ENCODE assay signal across 19 mouse cellular contexts in genomic region chr12:54576821-54577220, GRCm38 (mm10).
DNase-seq lines count a peak whose midpoint lies in the region; ATAC-seq and TF ChIP-seq lines count a peak whose summit lies in the region.
"Had no signal": no experiment of that assay in that cellular context is flagged by ENCODE, and none has a peak within 500 bp of the region (broad histone marks: within the 10 kb centered on the region; RNA-seq: fewer than 3 reads in every experiment).

No protein-coding gene starts in this region.

- H3K4me1 ChIP-seq in kidney, adult 2 months (ENCODE audit: control insufficient read depth, insufficient read depth, low read length) = no peaks in the 10 kb centered on the region
- no peaks in the 10 kb centered on the region; the same call in 1 of the 2 replicates for H3K4me1 ChIP-seq in kidney, embryonic 14.5 days (ENCODE audit: control insufficient read depth, insufficient read depth, low read length)
- H3K4me1 ChIP-seq: embryonic facial prominence, embryonic 15.5 days; forebrain, embryonic 12.5 days; hindbrain, embryonic 13.5 days; lung, embryonic 15.5 days; midbrain, embryonic 13.5 days; neural tube, embryonic 15.5 days had no signal

- peak; percentile 13 for DNase-seq in kidney, adult 2 months
- peak; percentile 58 for DNase-seq in 416B (ENCODE audit: low read depth)
- no peak for DNase-seq in Patski (ENCODE audit: low read depth, low spot score)
- peak; percentile 16 for DNase-seq in embryo, embryonic 11 days
- no peak for DNase-seq in thymus, postnatal 0 days (ENCODE audit: low spot score)
- no peak for DNase-seq in left cerebral cortex, adult 18-20 months (ENCODE audit: low spot score in 2 of 2)
- DNase-seq: cerebellum, adult 2 months; heart, postnatal 14 days; layer of hippocampus, postnatal 36 days; left cerebral cortex, postnatal 4 days; right cerebral cortex, postnatal 4 days had no signal

- H3K9ac ChIP-seq in kidney, embryonic 14.5 days (ENCODE audit: low read depth, low read length) = no peak overlapping the region
- H3K9ac ChIP-seq: embryonic facial prominence, embryonic 15.5 days; forebrain, embryonic 12.5 days; hindbrain, embryonic 13.5 days; lung, embryonic 15.5 days; midbrain, embryonic 13.5 days; neural tube, embryonic 15.5 days had no signal

- no peak overlapping the region for H3K27ac ChIP-seq in kidney, adult 2 months (ENCODE audit: insufficient read depth, low read depth, low read length)
- no peak overlapping the region for H3K27ac ChIP-seq in kidney, embryonic 14.5 days (ENCODE audit: low read depth, low read length)
- H3K27ac ChIP-seq: embryonic facial prominence, embryonic 15.5 days; forebrain, embryonic 12.5 days; hindbrain, embryonic 13.5 days; lung, embryonic 15.5 days; midbrain, embryonic 13.5 days; neural tube, embryonic 15.5 days had no signal

- POLR2A ChIA-PET in Patski (lab: Charles Lee) = no interaction called here

- CTCF ChIA-PET in Patski (lab: Charles Lee) = no interaction called here

- in situ Hi-C loops in Patski (cut with MboI; ENCODE audit: low pct_unique_long_range_greater_than_20kb) = loop anchor here (10.0 kb wide), 1 partner anchor 98 kb away; no protein-coding TSS in a partner anchor

- ATAC-seq in kidney, embryonic 14.5 days (ENCODE audit: low FRiP score, low TSS enrichment) = no peak
- ATAC-seq in Patski = no peak
- ATAC-seq: midbrain, embryonic 13.5 days had no signal

- no peak for TF ChIP-seq POLR2A in kidney, adult 2 months (IDR thresholded peaks at IDR 0.05; ENCODE audit: low read depth, low read length)

- H3K9me3 ChIP-seq in kidney, embryonic 14.5 days (ENCODE audit: control insufficient read depth, low read length) = no peaks in the 10 kb centered on the region
- H3K9me3 ChIP-seq: embryonic facial prominence, embryonic 15.5 days; forebrain, embryonic 12.5 days; lung, embryonic 15.5 days; midbrain, embryonic 13.5 days; neural tube, embryonic 15.5 days had no signal

- no peaks in the 10 kb centered on the region for H3K36me3 ChIP-seq in kidney, adult 2 months (ENCODE audit: control insufficient read depth, insufficient read depth, low read length)
- H3K36me3 ChIP-seq in kidney, embryonic 14.5 days (ENCODE audit: control insufficient read depth, insufficient read depth, low read length) = no peaks in the 10 kb centered on the region
- H3K36me3 ChIP-seq: embryonic facial prominence, embryonic 15.5 days; forebrain, embryonic 12.5 days; hindbrain, embryonic 13.5 days; lung, embryonic 15.5 days; midbrain, embryonic 13.5 days; neural tube, embryonic 15.5 days had no signal

- no peak overlapping the region for H3K4me2 ChIP-seq in kidney, embryonic 14.5 days (replicated peaks; ENCODE audit: low read depth, low read length)
- H3K4me2 ChIP-seq: embryonic facial prominence, embryonic 15.5 days; forebrain, embryonic 12.5 days; heart, embryonic 11.5 days; hindbrain, embryonic 13.5 days; lung, embryonic 15.5 days; midbrain, embryonic 13.5 days; neural tube, embryonic 15.5 days had no signal

- no peak for TF ChIP-seq CTCF in kidney, adult 2 months (conservative IDR thresholded peaks at IDR 0.05; ENCODE audit: insufficient read depth, insufficient read length, low read depth, low read length)
- peak; percentile 38 for TF ChIP-seq CTCF in Patski (IDR thresholded peaks at IDR 0.05)

- WGBS in kidney, adult 2 months = 45% methylated on average over 3 of the region's 3 CpGs
- 43% methylated on average over 3 of the region's 3 CpGs for WGBS in kidney, embryonic 14.5 days

- no peaks in the 10 kb centered on the region for H3K27me3 ChIP-seq in kidney, adult 2 months (replicated peaks; ENCODE audit: control insufficient read depth, insufficient read depth, low read length)
- H3K27me3 ChIP-seq in kidney, embryonic 14.5 days (ENCODE audit: control insufficient read depth, insufficient read depth, low read length) = no peaks in the 10 kb centered on the region
- H3K27me3 ChIP-seq in Patski = no peaks in the 10 kb centered on the region
- H3K27me3 ChIP-seq: embryonic facial prominence, embryonic 15.5 days; forebrain, embryonic 12.5 days; hindbrain, embryonic 13.5 days; lung, embryonic 15.5 days; midbrain, embryonic 13.5 days; neural tube, embryonic 15.5 days had no signal

- no peak overlapping the region for H3K4me3 ChIP-seq in kidney, adult 2 months (ENCODE audit: insufficient read depth, low read depth, low read length)
- no peak overlapping the region for H3K4me3 ChIP-seq in kidney, embryonic 14.5 days (ENCODE audit: low read length)
- H3K4me3 ChIP-seq: embryonic facial prominence, embryonic 15.5 days; forebrain, embryonic 12.5 days; hindbrain, embryonic 13.5 days; lung, embryonic 15.5 days; midbrain, embryonic 13.5 days; neural tube, embryonic 15.5 days had no signal

Comparison
In these comparisons a context has a peak if more than half of its experiments do, and no peak if none do; other contexts are left out.
1. DNase-seq: peak in kidney, adult 2 months (single experiment), 416B (single experiment) and embryo, embryonic 11 days (single experiment); none in Patski (single experiment), thymus, postnatal 0 days (single experiment) and left cerebral cortex, adult 18-20 months (0 of 2).